Mouse (Mus musculus) forebrain, postnatal 0 days (tissue): ENCODE results near the gene Grm4. TPM values are rescaled to one million over a fixed set of nuclear protein-coding genes. Genes with fewer than 3 reads are reported as not detected.
A peak's percentile ranks its signal among the peaks of the same experiment; 100 is the strongest.

ENCODE experiments used
- ATAC-seq: fragments of 200-750 bp; cut with Nextera tagmentation; 2 replicates; pipeline ENCODE4 v1.8.0; 2017; ENCODE audit warnings: mild to moderate bottlenecking, moderate library complexity
- DNase-seq: peaks from one replicate; pipeline ENCODE4 v3.0.0-alpha.2; 2015
- H3K27ac ChIP-seq: fragments of 300-500 bp; sonication (generic); 2 replicates; pipeline ENCODE4 v1.5.1; 2014; ENCODE audit warnings: low read depth, mild to moderate bottlenecking, antibody characterized with exemption, low read length, moderate library complexity, mixed read lengths
- H3K27me3 ChIP-seq: fragments of 300-500 bp; sonication (generic); 2 replicates; pipeline ENCODE4 v1.6.1; 2014; ENCODE audit warnings: mild to moderate bottlenecking, low read length, mixed read lengths; ENCODE audit not compliant: insufficient read depth
- H3K36me3 ChIP-seq: fragments of 300-500 bp; sonication (generic); 2 replicates; pipeline ENCODE4 v1.6.1; 2014; ENCODE audit warnings: mild to moderate bottlenecking, moderate library complexity; ENCODE audit not compliant: insufficient read depth
- H3K4me1 ChIP-seq: fragments of 300-500 bp; sonication (generic); 2 replicates; pipeline ENCODE4 v1.6.1; 2014; ENCODE audit warnings: antibody characterized with exemption; ENCODE audit not compliant: insufficient read depth
- H3K4me2 ChIP-seq: fragments of 300-500 bp; sonication (generic); 2 replicates; pipeline ENCODE4 v1.6.1; 2014; ENCODE audit warnings: low read depth, mild to moderate bottlenecking, moderate library complexity
- H3K4me3 ChIP-seq: fragments of 300-500 bp; sonication (generic); 2 replicates; pipeline ENCODE4 v1.5.1; 2014; ENCODE audit warnings: low read depth, low read length, mixed read lengths
- H3K9ac ChIP-seq: fragments of 300-500 bp; sonication (generic); 2 replicates; pipeline ENCODE4 v1.6.1; 2014; ENCODE audit warnings: mild to moderate bottlenecking
- H3K9me3 ChIP-seq: fragments of 300-500 bp; sonication (generic); 2 replicates; pipeline ENCODE4 v1.6.1; 2016; ENCODE audit warnings: low read length
- CTCF ChIP-seq: sonication (generic); IDR thresholded peaks from 2 replicates; pipeline ENCODE4 v1.5.1; 2016; ENCODE audit warnings: antibody characterized with exemption, control low read depth, low read depth
- WGBS: fragments of 180-500 bp; shearing (Covaris S2); extraction: QIAGEN DNeasy Blood & Tissue Kit; methylation state at CpG from one replicate; pipeline ENCODE4 v1.1.7; 2014; 5-methylcytosine and 5-hydroxymethylcytosine counted together
- polyA plus RNA-seq: library from polyadenylated mRNA; unstranded; fragments of >200 nt; fragmentation: Nextera tagmentation; extraction: Ambion mirVana; gene quantifications from 2 replicates; pipeline ENCODE4 v1.2.1, GENCODE M21; 2015
- total RNA-seq: library from RNA; depleted of rRNA; stranded (reverse); fragments of >200 nt; gene quantifications from 2 replicates; pipeline ENCODE4 v1.2.3, GENCODE M21; 2014

Grm4 gene
- total and polyA plus RNA-seq, 2 experiments from 2014 or later, result 5.5 to 14.5 TPM

DNA sequence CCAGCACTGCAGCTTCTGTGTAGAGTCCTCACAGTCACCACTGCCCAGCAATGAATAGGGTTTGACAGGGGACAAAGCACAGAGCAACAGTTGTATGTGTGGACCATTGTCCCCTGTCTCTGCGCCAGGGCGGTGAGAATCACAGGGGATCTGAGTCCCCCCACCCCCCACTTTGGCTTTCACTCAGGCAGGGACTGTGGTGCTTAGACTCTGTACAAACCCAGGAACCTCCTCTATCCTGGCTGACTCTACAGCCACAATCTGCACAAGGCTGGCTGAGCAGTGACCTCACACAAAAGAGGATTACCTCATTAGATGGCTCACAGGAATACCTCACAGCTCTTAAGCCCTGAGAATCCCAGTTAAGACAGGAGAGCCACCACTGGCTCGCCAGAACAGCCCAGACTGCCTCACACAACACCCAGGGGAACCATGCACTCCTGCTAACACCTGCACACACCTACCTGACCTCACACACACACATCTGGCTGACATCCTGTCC lies 88.0 kb downstream of the Grm4 start:
- no peak overlapping the region for H3K4me2 ChIP-seq
- H3K36me3 ChIP-seq, result no peaks in the 10 kb centered on the region
- 11% methylated on average over 3 of the region's 3 CpGs for WGBS
- DNase-seq (no peak), ATAC-seq (0 out of 2 replicates have a peak, but pooled peaks have one; percentile 34)
- H3K4me3 ChIP-seq, result no peak overlapping the region
- H3K9ac ChIP-seq, result no peak overlapping the region
- no peaks in the 10 kb centered on the region for H3K4me1 ChIP-seq
- H3K27me3 ChIP-seq, result no peaks in the 10 kb centered on the region
- peaks cover 7% of the 10 kb centered on the region; the same call in 1 of the 2 replicates for H3K9me3 ChIP-seq
- TF ChIP-seq CTCF, result no peak
- H3K27ac ChIP-seq, result no peak overlapping the region

DNA sequence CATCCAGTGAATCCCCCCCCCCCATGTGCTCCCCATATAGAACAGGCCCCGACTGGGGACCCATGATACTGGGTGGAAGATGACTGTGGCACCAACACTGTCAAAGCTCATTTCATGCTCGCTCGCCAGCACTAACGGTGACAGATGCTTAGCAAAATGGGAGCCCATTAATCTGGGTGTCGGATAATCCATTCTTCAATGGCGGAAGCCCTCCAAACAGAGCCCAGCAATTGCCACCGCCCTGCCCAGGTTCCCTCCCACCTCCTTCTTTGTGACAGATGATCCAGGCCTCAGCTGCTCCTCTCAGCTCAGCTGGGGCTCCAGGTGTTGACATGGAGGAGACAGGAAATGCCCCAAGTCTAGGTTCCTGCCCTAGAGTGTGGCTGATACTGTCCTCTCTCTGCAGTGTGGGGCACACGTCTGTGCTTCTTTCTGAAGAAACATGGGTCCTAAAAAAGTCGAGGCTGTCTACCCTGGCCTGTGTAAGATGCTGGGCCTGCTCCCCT lies 89.0 kb downstream of the Grm4 start:
- no peak for ATAC-seq
- H3K4me2 ChIP-seq, result no peak overlapping the region
- no peaks in the 10 kb centered on the region for H3K27me3 ChIP-seq
- H3K4me3 ChIP-seq, result no peak overlapping the region
- H3K9me3 ChIP-seq, result peaks cover 13% of the 10 kb centered on the region; the same call in 1 of the 2 replicates
- no peak for DNase-seq
- no peak overlapping the region for H3K27ac ChIP-seq
- 44% methylated on average over 9 of the region's 9 CpGs for WGBS
- H3K9ac ChIP-seq, result no peak overlapping the region
- H3K4me1 ChIP-seq, result no peaks in the 10 kb centered on the region
- H3K36me3 ChIP-seq, result no peaks in the 10 kb centered on the region
- no peak for TF ChIP-seq CTCF

DNA sequence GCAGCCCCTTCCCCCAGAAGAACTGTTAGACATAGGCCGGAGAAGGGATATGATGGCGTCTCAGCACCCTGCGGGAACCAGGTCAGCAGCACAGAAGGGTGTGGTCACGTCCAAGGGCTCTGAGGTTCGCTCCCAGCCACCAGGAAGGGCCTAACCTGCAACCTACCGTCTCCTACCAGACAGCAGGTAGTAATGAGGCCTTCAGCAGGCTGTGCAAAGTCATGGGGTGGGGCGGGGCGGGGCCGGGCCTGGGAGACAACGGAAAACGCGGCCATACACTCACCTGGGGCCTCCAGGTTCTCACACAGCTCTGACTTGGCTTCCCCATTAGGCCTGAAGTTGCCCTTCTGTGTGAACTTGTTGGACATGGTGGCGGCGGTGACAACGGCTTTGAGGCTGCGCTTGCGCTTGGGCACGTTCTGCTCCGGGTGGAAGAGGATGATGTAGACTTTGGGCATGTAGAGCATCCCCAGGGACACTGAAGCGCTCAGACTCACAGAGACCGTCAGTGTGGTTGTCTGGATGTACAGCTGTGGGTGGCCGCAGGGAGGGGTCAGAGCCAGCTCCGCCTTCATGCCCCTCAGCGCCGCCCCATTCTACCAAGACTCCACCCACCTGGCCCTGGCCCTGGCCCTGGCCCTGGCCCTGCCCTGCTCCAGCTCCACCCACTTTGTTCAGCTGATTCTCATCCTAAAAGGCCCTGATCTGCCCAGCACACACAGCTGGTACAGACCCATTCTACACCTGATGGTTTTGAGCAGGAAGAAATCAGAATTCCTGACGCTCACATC lies 90.0 kb downstream of the Grm4 start:
- Histone ChIP-seq H3K27ac (no peak overlapping the region), H3K4me1 (no peaks in the 10 kb centered on the region)
- no peak for TF ChIP-seq CTCF

DNA sequence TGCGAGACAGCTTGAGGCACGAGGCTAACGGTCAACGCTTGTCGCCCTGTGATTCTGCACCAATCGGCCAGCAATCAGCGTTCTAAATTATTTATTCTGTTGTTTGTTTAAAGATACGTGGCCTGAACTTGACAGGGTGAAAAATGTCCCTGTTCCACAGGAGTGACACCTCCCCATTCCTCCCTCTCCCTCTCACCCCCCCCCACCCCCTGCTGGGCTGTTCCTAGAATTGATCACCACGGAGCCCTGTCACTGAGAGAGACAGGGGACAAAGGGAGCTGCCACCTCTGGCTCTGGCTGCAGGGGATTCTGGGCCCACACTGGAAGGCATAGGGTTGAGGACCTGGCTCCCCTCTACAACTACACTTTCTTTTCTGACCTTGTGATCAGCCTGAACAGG lies 91.4 kb downstream of the Grm4 start:
- WGBS, result 47% methylated on average over 9 of the region's 9 CpGs
- Histone ChIP-seq H3K4me3 (no peak overlapping the region), H3K36me3 (no peaks in the 10 kb centered on the region), H3K9me3 (peaks cover 13% of the 10 kb centered on the region; the same call in 1 of the 2 replicates), H3K4me1 (no peaks in the 10 kb centered on the region), H3K27me3 (0 out of 2 replicates have a peak, but pooled peaks cover under 1% of the 10 kb centered on the region), H3K4me2 (no peak overlapping the region), H3K27ac (no peak overlapping the region), H3K9ac (no peak overlapping the region)
- no peak for TF ChIP-seq CTCF
- ATAC-seq (no peak), DNase-seq (no peak)

More for the DNA sequence above, 90.0 kb downstream of the Grm4 start:
- Histone ChIP-seq H3K36me3 (no peaks in the 10 kb centered on the region), H3K9ac (no peak overlapping the region), H3K4me2 (no peak overlapping the region), H3K27me3 (no peaks in the 10 kb centered on the region), H3K9me3 (peaks cover 13% of the 10 kb centered on the region; the same call in 1 of the 2 replicates), H3K4me3 (no peak overlapping the region)
- 89% methylated on average over 26 of the region's 26 CpGs for WGBS
- ATAC-seq, result no peak
- no peak for DNase-seq

DNA sequence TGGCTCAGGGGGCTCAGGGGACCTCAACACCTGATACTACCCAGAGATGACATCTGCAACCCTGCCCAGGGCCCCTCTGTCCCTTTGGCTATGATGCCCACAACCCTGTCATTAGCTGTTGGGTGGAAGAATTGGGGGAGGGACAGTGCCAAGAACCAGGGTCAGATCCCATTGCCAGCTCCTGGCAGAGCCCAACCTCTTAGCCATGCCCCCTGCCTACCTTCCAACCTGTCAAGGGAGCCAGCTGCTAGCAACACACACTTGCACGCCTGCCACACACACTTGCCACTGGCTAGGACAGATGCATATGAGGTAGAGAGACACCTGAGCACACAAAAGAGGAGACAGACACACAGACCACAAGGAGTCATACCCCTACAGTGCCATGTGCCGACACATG lies 96.2 kb downstream of the Grm4 start:
- Histone ChIP-seq H3K27ac (no peak overlapping the region), H3K4me1 (peaks cover 12% of the 10 kb centered on the region), H3K4me2 (no peak overlapping the region), H3K36me3 (no peaks in the 10 kb centered on the region), H3K9ac (no peak overlapping the region), H3K9me3 (peaks cover 13% of the 10 kb centered on the region; the same call in 1 of the 2 replicates), H3K4me3 (no peak overlapping the region), H3K27me3 (0 out of 2 replicates have a peak, but pooled peaks cover 3% of the 10 kb centered on the region)
- no peak for TF ChIP-seq CTCF
- 87% methylated on average over 2 of the region's 2 CpGs for WGBS
- DNase-seq, result no peak
- ATAC-seq, result no peak

DNA sequence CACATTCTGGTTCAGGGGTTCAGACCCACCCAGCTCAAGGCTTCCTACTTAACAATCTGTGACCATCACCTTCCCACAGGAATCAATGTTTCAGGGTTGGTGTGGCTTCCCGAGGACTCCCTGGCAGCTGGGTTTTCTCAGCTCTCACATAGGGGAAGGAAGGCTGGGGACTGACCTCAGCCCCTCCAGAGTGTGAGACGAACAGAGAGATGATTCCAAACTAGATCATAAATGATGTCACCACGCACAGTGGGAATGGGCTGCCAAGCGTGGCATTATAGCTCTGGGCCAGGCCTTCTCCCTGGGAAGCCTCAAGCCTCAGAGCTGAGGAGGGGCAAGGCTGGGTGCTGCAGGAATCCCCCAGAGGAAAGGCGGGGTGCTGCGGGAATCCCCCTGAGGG lies 96.8 kb downstream of the Grm4 start:
- 78% methylated on average over 6 of the region's 6 CpGs for WGBS

More for the DNA sequence above, 96.8 kb downstream of the Grm4 start:
- Histone ChIP-seq H3K9me3 (peaks cover 13% of the 10 kb centered on the region; the same call in 1 of the 2 replicates), H3K4me2 (no peak overlapping the region), H3K4me3 (no peak overlapping the region), H3K27ac (no peak overlapping the region), H3K27me3 (0 out of 2 replicates have a peak, but pooled peaks cover 3% of the 10 kb centered on the region), H3K36me3 (no peaks in the 10 kb centered on the region), H3K9ac (no peak overlapping the region), H3K4me1 (peaks cover 12% of the 10 kb centered on the region)
- DNase-seq (no peak), ATAC-seq (no peak)
- no peak for TF ChIP-seq CTCF
